Mouse (Mus musculus) MN1 (cell line): Measurements from ENCODE around the gene Acod1.

Experiments
- DNase-seq: peaks from one replicate; pipeline ENCODE4 v3.0.0-alpha.2; 2016; ENCODE audit warnings: low spot score

Gene Acod1

DNA sequence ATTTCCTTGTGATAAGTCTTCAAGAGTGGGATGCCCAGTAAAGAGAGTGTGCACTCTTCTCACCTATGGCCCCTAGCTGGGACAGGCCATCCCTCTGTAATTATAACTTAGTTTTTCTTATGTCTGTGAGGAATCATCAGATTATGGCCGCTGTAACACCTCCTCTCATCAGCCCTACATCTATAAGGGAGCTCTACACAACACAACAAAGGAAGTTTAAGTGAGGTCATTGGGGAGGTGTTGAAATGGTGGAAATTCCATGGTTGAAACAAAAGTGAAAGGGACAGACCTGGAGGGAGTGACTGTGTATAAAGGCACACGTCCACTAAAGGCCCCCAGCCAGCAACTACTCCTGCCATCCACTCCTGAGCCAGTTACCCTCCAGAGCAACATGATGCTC lies at the start of gene Acod1:
Acod1 (plus strand) TSS at position 301 of the 400 bp plus-strand sequence.
- no peak for DNase-seq

DNA sequence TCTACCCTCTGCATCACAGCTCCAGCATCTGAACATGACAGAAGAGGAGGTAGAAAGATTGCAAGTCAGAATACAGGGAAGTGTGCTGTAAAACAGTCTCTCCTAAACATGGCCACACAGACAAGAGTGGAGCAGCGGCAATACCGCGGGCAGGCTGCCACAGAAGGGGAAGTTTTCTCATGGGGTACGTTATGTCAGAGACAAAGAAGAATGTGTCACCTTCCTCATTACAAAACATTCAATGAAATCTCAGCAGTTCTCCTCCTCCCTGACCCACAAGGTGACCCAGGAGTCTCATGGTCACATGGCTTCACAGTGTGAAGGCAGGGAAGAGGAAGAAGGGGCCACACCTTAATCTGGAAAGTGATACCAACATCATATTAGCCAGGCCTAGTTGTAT lies 39.0 kb upstream of the Acod1 start:
- no peak for DNase-seq

DNA sequence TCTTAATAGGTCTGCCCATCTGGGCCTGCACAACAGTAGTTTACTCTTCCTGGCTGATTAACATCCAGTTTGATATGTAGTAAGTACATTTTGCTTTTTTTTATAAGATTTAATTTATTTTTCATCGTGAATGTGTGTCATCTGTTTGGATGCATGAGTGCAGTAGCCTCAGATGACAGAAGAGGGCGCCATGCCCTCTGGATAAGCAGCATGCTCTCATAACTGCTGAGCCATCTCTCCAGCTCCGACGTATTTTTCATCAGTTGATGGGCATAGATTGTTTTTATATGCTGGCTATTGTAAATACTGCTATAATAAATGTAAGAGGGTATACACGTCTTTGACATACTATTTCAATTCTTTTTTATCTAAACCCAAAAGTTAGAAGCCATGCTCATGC lies 35.0 kb upstream of the Acod1 start:
- no peak for DNase-seq

DNA sequence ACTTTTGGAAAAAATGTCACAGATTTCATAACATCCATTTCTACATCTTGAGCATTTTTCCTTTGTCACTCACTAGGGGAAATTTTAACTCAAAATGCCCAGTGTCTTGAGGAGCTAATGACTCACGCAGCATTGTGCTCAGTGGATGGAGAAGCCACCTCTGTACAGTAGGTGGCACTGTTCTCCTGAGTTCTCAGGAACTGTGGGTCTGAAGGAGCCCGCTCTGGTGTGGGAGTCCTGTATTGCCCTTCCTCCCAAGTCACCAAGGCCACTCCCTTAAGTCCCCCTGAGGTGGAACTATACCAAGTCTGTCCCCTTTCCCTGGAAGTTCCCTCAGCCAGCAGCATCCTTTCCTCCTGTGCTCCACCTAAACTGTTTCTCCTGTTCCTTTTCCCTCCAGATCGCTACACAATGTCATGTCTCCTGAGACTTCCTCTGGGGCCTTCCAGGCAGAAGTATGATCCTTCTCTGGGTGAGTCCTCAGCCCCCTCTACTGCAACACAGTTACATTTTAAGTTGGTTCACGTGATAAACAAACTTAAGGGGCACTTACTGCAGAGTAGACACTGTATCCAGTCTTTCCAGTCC lies 34.1 kb upstream of the Acod1 start:
- peak; percentile 65 for DNase-seq

DNA sequence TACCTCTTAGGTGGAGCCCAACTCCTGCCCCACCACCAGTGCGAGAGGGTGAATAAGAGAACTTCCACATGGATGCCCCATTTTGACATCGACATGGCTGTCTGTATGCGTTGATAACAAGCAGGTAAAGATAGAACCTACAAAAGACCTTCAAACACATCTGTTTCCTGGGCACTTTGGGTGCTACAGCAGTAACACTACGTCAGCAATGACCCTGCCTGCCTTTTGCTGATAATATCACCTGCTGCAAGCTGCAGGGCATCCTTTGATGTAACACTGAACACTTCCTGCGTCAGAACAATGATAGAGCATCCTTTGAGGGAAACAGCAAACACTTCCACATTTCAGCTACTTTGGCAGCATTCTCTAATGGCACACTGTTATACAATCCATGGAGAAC lies 29.8 kb upstream of the Acod1 start:
- DNase-seq: no peak

DNA sequence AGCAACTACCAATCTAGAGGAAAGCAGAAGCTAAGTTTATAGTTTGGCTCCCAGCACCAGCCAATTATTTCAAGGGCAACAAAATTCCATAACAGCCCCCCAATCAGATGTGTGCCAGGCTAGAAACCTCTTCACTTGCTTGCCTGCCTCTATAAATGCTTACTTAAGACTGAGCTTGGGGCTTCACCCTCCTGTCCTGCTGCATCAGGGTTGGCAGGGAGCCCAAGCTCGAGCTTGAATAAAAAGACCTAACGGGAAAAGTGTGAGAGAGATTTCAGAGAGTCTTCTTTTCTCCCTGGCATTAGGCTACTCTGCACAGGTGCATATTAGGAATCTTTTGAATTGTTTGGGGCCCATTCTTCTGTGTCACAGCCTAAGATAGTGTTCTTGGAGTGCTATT lies 26.7 kb upstream of the Acod1 start:
- no peak for DNase-seq

DNA sequence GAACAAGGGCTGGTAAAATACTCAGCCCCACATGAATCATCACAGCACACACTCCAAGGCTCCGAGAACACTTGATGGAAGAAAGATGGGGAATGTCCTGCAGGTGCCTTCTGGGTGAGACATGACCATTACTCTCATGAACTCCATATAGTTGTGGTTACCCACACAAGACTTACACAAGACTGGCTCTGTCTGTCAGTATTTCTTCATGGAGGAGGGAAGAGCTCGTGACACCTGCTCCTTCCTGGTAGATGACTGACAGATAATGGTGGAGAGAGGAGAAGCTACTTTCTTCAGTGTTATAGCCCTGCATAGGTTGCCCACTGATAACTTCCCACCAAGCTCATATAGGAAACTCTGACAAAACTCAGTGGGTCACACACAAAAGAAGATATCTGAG lies 17.6 kb upstream of the Acod1 start:
- DNase-seq: no peak

DNA sequence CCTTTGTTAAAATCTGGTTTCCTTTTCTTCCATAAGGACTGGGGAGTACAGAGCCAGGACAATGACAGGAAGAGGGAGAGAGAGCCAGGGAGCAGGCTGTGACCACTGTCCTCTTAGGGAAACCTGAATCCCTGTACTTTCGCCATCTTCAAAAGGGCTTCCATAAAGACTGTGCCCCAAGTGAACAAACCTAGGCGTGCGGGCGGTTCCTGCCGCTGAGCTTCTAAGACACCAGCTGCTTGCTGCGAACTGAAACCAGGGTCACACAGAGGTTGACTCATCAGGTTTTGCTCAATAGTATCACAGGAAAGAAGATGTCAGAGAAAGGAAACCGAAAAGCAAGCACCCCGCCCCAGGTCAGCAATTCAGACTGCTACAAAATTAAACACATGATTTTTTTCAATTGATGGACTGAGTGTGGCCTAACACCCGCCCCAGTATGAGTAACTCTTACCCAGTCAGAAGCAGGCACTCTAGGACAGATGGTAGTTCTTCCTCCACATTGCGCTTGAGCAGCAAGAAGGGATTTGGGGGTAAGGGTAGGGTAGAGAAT lies 13.4 kb upstream of the Acod1 start:
- peak; percentile 25 for DNase-seq

DNA sequence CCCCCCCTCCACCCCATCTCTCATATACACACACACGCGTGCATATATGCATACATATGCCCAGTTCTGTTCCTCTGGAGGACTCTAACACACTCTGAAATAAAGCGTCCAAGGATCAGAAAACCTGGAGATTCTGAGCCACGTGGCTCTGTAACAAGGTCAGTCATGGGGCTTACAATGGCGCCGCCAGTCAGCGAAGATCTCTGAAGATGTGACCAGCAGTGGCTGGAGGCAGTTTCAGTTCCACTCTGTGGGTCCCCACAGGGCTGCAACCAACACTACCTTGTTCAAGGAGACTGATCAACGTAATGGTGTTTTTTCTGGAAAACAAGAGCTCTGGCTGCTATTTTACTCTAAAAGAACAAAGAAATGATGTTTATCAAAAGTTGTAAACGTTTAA lies 12.7 kb upstream of the Acod1 start:
- DNase-seq: peak; percentile 11

DNA sequence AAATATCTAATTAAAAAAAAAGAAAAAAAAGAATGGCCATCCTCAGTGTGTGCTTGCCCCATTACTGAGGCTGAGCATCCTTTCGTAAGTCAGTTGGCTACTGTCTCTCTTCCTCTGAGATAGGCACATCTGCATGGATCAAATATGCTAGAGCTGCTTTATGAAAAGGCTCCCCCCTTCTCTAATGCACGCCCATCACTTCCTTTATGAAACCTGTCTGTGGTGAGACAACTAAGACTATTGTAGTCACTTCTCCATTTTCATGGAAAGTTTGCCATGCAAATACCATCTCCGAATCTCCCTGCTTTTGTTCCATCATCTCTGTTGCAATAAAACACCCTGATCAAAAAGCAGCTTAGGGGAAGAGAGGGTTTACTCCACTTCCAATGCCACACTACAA lies 9.8 kb upstream of the Acod1 start:
- DNase-seq: no peak

DNA sequence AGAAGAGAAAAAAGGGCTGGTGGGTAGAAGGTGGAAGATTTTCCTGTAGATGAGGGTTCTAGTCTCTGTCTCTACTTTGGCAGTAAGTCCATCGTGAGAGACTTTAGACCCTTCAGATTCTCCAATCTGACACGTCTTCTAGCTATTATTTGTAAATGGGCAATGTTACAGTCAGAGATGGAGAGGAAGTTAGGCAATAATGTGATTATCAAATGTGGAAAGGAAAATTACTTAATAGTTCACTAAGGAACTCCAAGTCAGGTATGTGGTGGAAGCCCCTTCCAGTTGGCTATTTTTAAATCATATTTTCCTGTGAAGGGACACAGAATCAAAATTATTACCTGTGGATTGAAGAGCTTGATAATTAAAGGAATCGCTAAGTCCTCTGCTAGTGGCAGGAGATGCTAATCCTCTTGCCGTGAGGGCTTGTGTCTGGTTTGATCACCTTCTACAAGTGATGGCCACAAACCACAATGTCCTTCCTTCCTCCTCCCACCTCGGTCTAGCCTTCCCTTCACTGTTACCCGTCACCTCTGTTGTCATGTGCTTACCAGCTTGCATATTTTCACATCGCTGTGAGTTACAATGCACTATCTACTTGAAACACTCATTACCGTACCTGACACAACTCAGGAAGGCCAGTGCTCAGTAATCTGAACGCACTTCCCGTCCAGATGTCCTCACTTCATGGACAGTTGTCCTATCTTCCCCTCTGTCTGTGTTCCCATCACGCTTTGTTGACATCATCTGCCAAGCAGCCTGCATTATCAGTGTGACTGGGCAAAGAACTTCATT lies 1.7 kb downstream of the Acod1 start:
- DNase-seq: no peak

DNA sequence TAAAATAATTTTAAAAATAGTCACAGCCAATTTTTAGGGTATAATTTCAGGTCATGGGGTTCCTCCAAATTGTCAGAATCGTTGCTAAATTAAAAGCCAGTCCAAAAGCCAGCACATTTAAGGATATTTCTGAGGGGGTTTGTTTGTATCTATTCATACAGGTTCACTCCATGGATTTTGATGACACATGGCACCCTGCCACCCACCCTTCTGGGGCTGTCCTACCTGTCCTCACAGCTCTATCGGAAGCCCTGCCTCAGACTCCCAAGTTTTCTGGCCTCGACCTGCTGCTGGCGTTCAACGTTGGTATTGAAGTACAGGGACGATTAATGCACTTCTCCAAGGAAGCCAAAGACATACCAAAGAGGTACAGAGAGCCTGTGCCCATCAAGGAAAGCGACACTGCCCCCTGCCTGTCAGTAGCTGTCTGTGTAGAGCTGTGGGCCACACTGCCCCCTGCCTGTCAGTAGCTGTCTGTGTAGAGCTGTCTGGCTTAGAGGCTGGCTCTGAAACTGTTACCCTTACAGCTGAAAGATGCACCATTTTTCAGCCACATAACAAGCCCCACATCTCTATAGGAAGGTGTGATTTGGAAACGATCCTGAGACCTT lies 4.5 kb downstream of the Acod1 start:
- peak; percentile 47 for DNase-seq

DNA sequence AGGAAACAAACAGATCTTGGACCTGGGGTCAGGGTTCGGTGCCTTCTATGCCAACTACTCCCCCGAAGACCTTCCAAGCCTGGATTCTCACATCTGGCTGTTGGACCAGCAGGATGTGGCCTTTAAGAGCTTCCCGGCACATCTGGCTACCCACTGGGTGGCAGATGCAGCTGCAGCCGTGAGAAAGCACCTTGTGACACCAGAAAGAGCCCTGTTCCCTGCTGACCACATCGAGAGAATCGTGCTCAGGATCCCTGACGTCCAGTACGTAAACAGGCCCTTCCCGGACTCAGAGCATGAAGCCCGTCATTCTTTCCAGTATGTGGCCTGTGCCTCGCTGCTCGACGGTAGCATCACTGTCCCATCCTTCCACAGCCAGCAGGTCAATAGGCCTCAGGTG lies 8.0 kb downstream of the Acod1 start:
- DNase-seq: no peak

DNA sequence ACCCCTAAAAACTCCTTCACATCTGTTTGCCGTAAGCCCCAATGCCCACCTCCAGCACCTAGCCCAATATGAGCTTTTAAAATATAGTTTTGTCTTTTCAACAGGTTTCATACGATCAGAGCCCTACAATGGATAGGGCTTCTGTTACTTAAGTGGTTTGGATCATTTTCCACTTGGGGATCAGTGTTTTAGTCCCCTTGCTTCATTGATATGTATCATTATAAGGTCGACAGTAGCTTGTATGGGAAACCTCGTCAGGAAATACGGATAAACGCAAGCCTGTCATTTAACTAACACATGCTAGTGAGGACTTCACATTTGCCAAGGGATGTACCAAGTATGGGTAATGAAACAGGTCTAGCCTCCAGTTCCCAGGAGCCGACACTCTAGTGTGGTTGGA lies 9.8 kb downstream of the Acod1 start:
- DNase-seq: no peak

DNA sequence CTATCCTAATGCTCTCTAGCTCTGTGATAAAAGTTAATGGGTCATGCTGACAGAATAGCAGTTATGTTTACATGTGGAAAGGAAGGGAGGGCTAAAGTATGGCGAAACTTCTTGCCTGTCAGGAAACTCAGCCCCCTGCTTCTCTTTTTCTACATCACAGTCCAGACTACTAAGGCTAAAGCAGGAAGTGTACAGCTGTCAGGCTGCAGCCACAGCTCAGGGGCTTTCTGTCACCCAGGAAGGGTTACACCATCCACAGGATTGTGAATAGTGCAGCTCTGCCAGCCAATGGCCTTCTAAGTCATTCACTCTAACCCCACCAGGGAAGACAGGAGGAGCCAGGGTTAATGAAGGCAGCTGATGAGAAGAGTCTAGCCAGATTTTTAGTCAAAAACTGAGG lies 12.2 kb downstream of the Acod1 start:
- no peak for DNase-seq

DNA sequence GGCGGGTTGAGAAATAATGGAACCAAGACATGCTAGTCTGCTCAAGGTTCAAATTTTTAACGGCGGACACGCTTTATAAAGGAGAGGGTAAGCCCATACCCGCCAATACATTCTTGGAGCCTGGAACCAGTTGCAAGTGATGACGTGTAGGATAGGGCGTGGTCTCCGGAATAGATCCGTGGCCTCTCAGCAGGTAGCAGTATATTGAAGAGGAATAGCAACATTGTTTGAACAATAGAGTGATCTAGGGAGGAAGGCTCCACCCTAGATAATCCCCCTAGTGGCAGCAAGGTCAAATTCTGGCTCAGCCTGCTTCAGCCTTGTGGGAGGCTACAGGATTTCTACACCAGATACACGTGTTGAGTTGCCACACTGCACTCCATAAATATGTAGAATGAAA lies 12.7 kb downstream of the Acod1 start:
- no peak for DNase-seq

DNA sequence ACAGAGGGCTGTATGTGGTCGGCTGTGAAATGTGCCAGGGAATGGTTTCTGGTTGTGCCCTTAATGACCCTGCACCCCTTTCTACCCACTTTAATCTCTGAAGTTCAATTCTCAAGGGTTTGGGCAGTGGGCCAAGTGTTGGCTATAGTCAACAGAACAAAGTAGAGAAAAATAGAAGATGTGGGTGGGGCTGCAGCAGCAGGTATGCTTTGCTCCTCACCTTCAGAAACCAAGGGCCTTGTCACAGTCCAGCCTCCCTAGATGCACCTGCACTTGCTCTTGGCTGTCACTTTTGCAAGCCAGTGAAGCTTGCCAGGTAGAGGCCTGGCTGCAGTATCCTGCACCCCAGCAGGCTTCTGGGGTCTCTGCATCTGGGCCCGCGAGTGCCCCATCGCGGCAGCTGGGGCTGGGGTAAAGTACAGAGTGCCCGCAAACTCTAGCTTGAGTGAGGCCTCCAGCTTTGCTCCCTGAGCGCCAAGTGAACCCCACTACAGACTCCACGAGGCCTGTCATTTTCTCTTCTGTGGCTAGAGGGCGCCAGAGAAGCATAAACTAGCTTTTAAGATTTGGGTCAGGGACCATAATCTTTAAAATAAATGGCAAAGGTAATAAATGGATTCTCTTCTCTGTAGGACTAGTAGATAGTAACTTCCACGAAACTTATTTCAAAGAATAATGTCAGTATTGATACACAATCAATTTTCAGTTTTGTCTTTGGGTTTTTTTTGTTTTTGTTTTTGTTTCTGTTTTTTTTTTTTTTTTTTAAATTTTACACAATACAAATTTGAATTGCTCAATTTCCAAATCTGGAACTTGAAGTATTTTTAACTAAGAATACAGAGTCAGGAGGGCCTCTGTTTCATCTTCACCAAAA lies 18.8 kb downstream of the Acod1 start:
- peak; percentile 54 for DNase-seq

DNA sequence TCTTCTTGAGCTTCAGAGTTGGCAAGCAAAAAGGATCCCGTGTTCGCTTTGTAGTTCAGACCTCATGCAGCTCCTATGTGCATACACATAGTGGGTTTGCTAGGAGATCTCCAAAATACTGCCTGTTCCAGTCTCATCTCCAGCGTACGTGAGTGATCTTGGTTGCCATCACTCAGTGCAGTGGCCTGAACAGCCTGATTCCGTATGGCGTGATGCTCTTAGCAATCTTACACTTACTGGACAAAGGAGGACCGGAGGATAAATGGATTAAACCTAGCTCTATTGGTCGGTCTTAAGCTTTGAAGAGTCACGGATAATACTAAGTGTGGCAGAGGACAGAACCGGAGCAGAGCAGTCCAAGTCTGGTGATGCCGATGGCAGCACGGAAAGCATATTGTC lies 22.7 kb downstream of the Acod1 start:
- no peak for DNase-seq

DNA sequence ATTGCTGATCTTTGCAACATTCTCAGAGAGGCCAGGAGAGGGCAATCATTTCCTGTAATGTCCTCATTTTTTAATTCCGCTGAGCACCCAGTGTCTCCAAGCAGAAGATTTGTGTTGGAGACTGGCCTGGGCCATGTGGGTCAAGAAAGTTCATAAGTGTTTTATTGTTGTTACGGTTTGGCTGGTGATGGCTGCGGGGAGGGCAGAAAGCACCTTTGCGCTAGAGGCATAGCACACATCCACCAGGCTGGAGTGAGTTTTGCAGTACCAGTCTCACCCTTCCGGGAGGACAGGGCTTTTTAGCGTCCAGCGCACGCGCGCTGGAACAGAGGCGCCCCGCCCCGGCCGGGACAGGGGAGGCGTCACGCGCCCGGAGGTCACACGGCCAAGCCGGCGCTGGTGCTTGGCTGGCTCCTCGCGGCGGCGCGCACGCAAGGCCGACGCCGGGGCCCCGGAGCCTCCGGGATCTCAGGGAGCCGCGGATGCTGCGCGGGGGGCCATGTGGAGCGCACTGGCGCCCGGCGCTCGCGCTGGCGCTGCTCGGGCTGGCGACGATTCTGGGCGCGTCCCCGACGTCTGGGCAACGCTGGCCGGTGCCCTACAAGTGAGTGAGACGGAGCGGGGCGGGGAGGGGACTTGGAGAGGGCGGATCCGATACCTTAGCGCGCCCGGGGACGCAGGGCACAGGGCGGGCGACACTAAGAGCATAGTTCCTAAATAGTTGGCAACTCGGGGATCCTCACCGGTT lies 23.3 kb downstream of the Acod1 start, which contains the start of gene Cln5:
Cln5 (plus strand) TSS at position 353 of the 748 bp plus-strand sequence.
- peak; percentile 94 for DNase-seq

DNA sequence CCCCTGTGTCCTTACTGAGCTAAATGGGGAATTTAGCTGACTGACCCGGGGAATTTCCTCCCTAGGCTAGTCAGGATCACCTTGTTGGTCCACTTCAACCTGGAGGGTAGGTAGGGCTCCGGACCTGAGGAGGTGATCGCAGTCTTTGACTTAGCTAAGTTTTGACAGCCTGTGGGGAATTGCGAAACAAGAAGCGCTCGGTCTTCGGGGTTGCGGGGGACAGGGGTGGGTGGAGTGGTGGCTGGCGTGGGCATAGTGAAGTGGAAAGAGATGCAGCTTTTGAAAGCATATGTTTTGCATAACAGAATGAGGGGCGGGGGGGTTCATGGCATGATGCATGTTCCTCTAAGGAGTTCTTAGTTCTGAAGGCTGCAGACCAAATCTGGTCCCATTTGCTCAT lies 24.0 kb downstream of the Acod1 start:
- no peak for DNase-seq

DNA sequence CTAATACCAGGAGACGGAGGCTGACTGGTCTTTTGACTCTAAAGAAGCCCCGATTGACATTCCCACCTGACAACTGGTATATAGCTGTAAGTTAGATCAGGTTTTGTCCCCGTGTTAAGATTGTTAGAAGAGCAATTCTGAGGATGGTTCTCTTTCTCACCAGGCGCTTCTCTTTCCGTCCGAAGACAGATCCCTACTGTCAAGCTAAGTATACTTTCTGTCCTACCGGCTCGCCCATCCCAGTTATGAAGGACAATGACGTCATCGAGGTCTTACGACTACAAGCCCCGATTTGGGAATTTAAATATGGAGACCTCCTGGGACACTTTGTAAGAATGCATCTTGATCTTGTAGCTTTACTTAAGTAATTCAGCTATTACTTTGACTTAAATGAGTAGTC lies 24.7 kb downstream of the Acod1 start:
- no peak for DNase-seq
